Mouse (Mus musculus) limb, embryonic 12.5 days (tissue): ENCODE data around the gene F930015N05Rik. TPM values are rescaled to one million over a fixed set of nuclear protein-coding genes. Genes with fewer than 3 reads are reported as not detected.

Experiments used
- ATAC-seq: fragments of 200-750 bp; cut with Nextera tagmentation; 2 replicates; pipeline ENCODE4 v1.8.0; 2017; ENCODE audit warnings: low read depth, moderate TSS enrichment; ENCODE audit not compliant: insufficient number of reproducible peaks, insufficient read depth, low FRiP score, low TSS enrichment
- H3K27ac ChIP-seq: fragments of 300-500 bp; sonication (generic); 2 replicates; pipeline ENCODE4 v1.5.1; 2016; ENCODE audit warnings: mild to moderate bottlenecking, moderate library complexity
- H3K27me3 ChIP-seq: fragments of 300-500 bp; sonication (generic); 2 replicates; pipeline ENCODE4 v1.6.1; 2016; ENCODE audit warnings: mild to moderate bottlenecking, moderate library complexity
- H3K36me3 ChIP-seq: fragments of 300-500 bp; sonication (generic); 2 replicates; pipeline ENCODE4 v1.6.1; 2016; ENCODE audit warnings: mild to moderate bottlenecking, moderate library complexity
- H3K4me1 ChIP-seq: fragments of 300-500 bp; sonication (generic); replicated peaks from 2 replicates; pipeline ENCODE4 v1.6.1; 2016
- H3K4me2 ChIP-seq: fragments of 300-500 bp; sonication (generic); 2 replicates; pipeline ENCODE4 v1.6.1; 2016; ENCODE audit warnings: mild to moderate bottlenecking, moderate library complexity
- H3K4me3 ChIP-seq: fragments of 300-500 bp; sonication (generic); replicated peaks from 2 replicates; pipeline ENCODE4 v1.5.1; 2016; ENCODE audit warnings: mild to moderate bottlenecking
- H3K9ac ChIP-seq: fragments of 300-500 bp; sonication (generic); replicated peaks from 2 replicates; pipeline ENCODE4 v1.6.1; 2016; ENCODE audit warnings: mild to moderate bottlenecking, moderate library complexity
- H3K9me3 ChIP-seq: fragments of 300-500 bp; sonication (generic); 2 replicates; pipeline ENCODE4 v1.6.1; 2016; ENCODE audit warnings: mild to moderate bottlenecking, moderate library complexity
- WGBS: fragments of 180-500 bp; shearing (Covaris S2); methylation state at CpG from one replicate; pipeline ENCODE4 v1.1.7; 2016; 5-methylcytosine and 5-hydroxymethylcytosine counted together
- polyA plus RNA-seq: library from polyadenylated mRNA; unstranded; fragments of >200 nt; fragmentation: Nextera tagmentation; extraction: Ambion mirVana; gene quantifications from 2 replicates; pipeline ENCODE4 v1.2.1, GENCODE M21; 2016

F930015N05Rik gene
- polyA plus RNA-seq, 1 experiment from 2014 or later: 4.2 TPM

DNA sequence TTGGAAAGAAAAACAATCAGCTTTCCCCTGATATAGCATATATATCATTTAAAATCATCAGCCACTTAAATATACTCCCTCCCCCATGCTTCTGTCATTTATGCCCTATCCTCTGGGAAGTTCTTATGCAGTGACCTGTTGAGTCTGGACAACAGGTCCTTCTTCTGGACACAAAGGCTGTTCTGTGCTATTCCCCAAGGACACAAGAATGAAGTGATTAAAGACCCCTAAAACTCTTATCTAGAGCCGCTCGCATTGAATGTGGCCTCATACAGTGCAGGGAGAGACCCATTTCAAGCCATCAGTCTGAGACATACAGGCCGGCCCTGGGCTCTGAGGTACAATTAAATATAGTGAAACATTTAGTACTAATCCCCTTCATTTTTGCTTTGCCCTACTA, 1.3 kb upstream of the F930015N05Rik start:
- H3K9ac ChIP-seq: peak overlapping the region; percentile 27; the same call in 1 of the 2 replicates
- H3K4me1 ChIP-seq: peaks cover 50% of the 10 kb centered on the region
- no peaks in the 10 kb centered on the region for H3K36me3 ChIP-seq
- WGBS: 31% methylated on average over 3 of the region's 3 CpGs
- H3K27ac ChIP-seq: peak overlapping the region; percentile 53; the same call in 1 of the 2 replicates
- peak overlapping the region; percentile 95 for H3K4me2 ChIP-seq
- H3K9me3 ChIP-seq: no peaks in the 10 kb centered on the region
- ATAC-seq: no peak
- H3K4me3 ChIP-seq: peak overlapping the region; percentile 69
- peaks cover 16% of the 10 kb centered on the region; the same call in 1 of the 2 replicates for H3K27me3 ChIP-seq

DNA sequence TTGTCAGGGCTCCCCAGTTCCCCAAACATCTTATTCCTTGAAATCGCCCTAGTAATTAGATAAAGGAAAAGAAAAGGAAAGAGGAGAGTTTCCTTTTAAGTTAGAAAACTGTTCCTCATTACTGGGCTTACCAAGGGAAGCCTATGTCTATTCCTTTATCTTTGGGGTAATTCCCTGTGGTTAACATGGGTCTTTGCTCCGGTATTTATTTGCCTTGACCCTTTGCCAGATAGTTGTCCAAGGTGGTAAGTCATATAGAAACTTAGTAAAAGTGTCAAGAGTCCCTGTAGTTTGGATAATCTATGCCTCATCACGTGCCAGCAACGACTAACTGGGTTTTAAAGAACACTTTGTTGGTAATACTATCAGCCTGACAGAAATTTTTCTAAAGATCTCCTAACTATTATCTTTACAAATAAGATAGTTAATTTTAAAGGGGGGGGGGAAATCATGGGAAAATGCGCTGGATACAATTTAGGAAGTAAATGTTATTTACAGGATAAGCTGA, 392 bp upstream of the F930015N05Rik start:
- Histone ChIP-seq H3K27me3 (peaks cover 20% of the 10 kb centered on the region; the same call in 1 of the 2 replicates), H3K9me3 (no peaks in the 10 kb centered on the region), H3K9ac (peak overlapping the region; percentile 91), H3K27ac (peak overlapping the region; percentile 90; the same call in 1 of the 2 replicates), H3K4me3 (peak overlapping the region; percentile 69), H3K4me1 (peaks cover 44% of the 10 kb centered on the region), H3K36me3 (no peaks in the 10 kb centered on the region), H3K4me2 (peak overlapping the region; percentile 95)
- ATAC-seq: no peak
- WGBS: 11% methylated on average over 5 of the region's 5 CpGs

DNA sequence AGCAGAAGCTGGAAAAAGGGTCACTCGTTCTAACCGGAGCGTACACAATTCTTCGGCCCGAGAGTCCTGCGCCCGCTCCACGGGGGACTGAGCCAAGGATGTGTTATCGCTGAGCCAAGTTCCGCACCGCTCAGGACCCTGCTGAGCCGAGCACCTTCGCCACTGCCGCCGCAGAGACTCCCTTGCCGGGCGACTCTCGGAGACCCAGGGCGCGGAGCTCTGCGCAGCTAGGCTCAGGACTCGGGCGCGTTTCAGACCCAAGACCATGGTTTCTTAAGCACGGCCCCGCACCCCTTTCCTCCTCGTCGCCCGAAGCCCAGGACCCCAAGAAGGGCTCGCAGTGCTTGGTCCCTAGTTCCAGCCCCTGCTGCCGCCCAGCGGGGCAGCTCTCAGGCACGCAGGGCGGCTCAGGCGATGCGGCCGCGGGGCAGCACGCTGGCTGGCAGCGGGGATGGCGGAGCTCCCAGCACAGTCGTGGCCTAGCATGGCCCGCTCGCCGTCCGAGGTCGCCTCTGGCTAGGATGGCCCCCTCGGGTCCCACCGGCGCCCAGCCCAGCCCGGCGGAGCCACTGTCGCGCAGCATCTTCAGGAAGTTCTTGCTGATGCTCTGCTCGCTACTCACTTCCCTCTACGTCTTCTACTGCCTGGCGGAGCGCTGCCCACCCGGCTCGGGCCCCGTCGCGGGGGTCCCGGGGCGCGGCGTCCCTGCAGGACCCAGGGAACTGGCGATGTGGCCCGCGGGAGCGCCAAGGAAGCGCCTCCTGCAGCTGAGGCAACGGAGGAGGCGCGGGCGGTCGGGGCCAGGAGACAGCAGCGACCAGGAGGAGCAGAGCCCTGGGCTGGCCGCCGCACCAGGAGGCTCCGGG, 674 bp downstream of the F930015N05Rik start:
- H3K4me1 ChIP-seq: peaks cover 33% of the 10 kb centered on the region
- peak overlapping the region; percentile 69 for H3K4me3 ChIP-seq
- peak overlapping the region; percentile 91 for H3K9ac ChIP-seq
- under 1% methylated on average over 81 of the region's 81 CpGs for WGBS
- H3K4me2 ChIP-seq: peak overlapping the region; percentile 95
- peak; percentile 60; the same call in 1 of the 2 replicates for ATAC-seq
- H3K27ac ChIP-seq: peak overlapping the region; percentile 90
- H3K9me3 ChIP-seq: no peaks in the 10 kb centered on the region
- H3K27me3 ChIP-seq: peaks cover 19% of the 10 kb centered on the region; the same call in 1 of the 2 replicates
- no peaks in the 10 kb centered on the region for H3K36me3 ChIP-seq

DNA sequence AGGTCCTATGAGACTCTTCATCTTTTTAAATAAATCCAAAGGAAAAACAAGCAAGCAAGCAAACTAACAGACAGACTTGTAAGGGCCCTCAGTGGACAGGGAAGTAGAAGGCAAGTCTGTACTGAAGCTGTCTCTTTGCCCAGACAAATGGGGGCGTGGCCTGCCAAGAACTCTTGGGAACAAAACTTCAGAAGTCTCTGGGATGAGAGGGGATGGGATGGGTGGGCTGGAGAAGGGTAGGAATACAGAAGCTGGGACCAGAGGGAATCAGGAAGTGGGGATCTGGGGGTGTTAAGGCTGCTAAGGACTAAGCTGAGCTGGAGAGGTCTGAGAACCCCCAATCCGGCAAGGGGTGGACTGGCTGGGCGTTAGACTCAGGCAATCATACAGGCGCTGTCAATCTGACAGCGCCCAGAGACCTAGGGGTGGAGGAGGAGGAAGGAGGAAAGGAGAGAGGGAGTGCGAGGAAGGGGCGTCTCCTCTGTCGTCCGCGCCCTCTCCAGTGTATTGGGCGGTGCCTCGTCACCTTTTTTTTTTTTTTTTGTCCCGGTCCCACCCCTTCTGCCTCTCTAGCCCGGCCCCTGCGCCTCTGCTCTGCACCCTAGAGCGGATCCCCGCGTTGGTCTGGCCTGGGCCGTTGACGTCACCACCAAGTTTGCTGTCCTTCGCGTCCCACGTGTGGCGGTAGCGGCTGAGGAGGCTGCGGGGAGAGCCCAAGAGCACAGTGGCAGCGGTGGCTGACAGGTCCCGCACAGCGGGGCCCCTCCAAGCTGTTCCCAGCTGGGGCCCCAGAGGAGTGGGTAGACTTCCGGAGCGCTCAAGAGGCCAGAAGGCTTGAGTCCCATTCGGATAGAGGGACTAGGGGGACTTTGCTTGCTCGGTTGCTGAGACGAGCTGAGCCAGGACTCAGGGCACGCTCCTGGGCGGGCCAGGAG, 1.6 kb downstream of the F930015N05Rik start, which contains the start of gene Hs3st3a1:
TSS of gene Hs3st3a1 (plus strand) at position 722 of the 935 bp plus-strand sequence.
- Histone ChIP-seq H3K9me3 (no peaks in the 10 kb centered on the region), H3K4me2 (peak within 1 kb of the TSS; percentile 95), H3K36me3 (no peaks in the 10 kb centered on the region), H3K27ac (peak within 1 kb of the TSS; percentile 90), H3K4me3 (peak within 1 kb of the TSS; percentile 69), H3K9ac (peak within 1 kb of the TSS; percentile 91), H3K27me3 (peaks cover 14% of the 10 kb centered on the region; the same call in 1 of the 2 replicates), H3K4me1 (peaks cover 30% of the 10 kb centered on the region)
- peak; percentile 73 for ATAC-seq
- under 1% methylated on average over 34 of the region's 36 CpGs for WGBS

DNA sequence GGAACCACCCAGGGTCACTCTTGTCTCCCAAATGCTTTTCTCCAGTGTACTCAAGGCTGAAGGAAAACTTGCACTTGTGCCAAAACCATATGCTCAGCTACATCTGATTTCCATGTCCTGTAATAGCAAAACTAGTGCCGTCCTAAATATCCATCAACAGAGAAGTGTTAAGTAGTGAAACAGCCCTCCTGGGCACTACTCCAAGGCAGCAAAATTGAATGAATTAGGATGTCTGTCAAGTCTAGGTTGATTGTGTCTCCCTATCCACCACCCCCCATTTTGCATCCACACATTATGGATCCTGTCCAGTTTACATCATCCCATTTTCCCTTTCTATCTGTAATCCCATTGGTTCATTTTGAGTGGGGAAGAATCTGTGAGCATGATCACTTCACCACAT, 17.5 kb downstream of the F930015N05Rik start:
- H3K9me3 ChIP-seq: no peaks in the 10 kb centered on the region
- no peaks in the 10 kb centered on the region; the same call in 1 of the 2 replicates for H3K27me3 ChIP-seq
- peaks cover 8% of the 10 kb centered on the region for H3K4me1 ChIP-seq
- no peak overlapping the region for H3K9ac ChIP-seq
- ATAC-seq: no peak
- no peak overlapping the region for H3K27ac ChIP-seq
- WGBS: 71% methylated on average over 1 of the region's 1 CpGs
- no peak overlapping the region for H3K4me3 ChIP-seq
- H3K4me2 ChIP-seq: no peak overlapping the region
- no peaks in the 10 kb centered on the region for H3K36me3 ChIP-seq

DNA sequence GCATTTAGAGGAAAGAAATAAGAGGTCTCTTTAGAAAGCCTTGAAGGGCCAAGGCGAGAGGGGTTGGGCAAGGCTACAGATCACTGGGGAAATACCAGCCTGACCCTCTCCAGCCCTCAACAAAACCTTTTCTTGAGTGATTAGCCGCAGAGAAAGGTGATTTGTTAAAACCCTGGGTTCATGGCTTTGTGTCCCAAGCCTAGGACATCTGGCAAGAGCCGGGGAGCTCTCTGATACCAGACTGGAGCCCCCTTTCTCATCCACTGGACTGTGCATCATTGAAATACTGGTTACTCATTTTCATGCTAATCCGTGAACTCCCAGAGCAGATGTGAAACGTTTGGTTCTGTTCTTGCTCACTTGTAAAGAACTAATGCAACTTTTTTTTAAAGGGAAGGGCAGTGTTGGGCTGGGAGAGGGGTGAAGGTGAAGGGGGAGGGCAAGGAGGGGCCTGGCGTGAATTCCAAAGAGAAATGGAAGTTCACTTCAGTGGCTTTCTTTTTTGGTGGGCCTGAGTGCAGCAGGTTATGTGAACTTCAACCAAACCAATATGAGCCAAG, 35.8 kb downstream of the F930015N05Rik start:
- H3K9ac ChIP-seq: no peak overlapping the region
- WGBS: 63% methylated on average over 6 of the region's 6 CpGs
- H3K9me3 ChIP-seq: no peaks in the 10 kb centered on the region
- H3K36me3 ChIP-seq: no peaks in the 10 kb centered on the region
- no peak overlapping the region for H3K27ac ChIP-seq
- peaks cover 8% of the 10 kb centered on the region for H3K4me1 ChIP-seq
- no peak overlapping the region for H3K4me3 ChIP-seq
- H3K4me2 ChIP-seq: no peak overlapping the region
- peaks cover 24% of the 10 kb centered on the region for H3K27me3 ChIP-seq
- ATAC-seq: no peak

DNA sequence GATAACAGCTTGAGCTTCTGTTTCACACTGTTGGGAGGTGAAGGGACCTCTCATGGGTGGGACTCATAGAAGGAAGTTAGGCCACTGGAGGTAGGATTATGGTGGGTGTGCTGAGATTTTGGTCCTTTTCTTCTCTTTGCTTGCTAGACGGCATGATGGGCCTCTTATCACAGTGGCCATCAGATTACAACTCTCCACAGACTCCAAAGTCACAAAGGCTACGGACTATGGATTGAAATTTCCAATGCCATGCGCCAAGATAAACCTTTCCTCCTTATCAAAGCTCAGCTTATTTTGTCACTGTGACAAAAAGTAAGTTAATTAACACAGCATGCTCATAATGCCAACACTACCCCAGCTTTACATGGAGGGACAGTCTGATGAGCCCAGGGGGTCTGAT, 38.8 kb downstream of the F930015N05Rik start:
- no peak for ATAC-seq
- Histone ChIP-seq H3K9me3 (no peaks in the 10 kb centered on the region), H3K36me3 (no peaks in the 10 kb centered on the region), H3K4me2 (no peak overlapping the region), H3K9ac (no peak overlapping the region), H3K27ac (no peak overlapping the region), H3K4me1 (peaks cover 8% of the 10 kb centered on the region), H3K27me3 (peaks cover 31% of the 10 kb centered on the region), H3K4me3 (no peak overlapping the region)
- WGBS: 85% methylated on average over 3 of the region's 3 CpGs

DNA sequence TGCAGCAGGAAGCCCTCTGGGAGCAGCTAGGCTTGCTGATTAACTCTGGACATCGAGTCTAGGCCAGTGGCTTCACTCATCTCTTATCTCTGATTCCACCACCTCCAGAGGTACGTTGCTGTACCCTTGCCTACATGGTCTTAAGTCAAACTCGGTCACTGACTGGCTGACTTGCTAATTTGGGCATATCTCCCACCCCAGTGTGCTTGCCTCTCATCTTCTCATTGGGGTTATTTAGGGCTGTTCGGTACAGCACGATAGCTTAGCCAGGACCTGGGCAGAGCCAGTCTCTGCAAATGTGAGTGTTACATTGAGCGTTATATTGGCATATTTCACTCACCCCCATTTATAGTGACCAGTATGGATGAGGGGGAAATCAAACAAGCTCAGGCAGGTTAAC, 39.5 kb downstream of the F930015N05Rik start:
- peaks cover 31% of the 10 kb centered on the region for H3K27me3 ChIP-seq
- H3K4me1 ChIP-seq: peaks cover 8% of the 10 kb centered on the region
- no peaks in the 10 kb centered on the region for H3K9me3 ChIP-seq
- H3K27ac ChIP-seq: no peak overlapping the region
- no peak overlapping the region for H3K9ac ChIP-seq
- 63% methylated on average over 6 of the region's 6 CpGs for WGBS
- H3K36me3 ChIP-seq: no peaks in the 10 kb centered on the region
- H3K4me2 ChIP-seq: no peak overlapping the region
- no peak for ATAC-seq
- no peak overlapping the region for H3K4me3 ChIP-seq

DNA sequence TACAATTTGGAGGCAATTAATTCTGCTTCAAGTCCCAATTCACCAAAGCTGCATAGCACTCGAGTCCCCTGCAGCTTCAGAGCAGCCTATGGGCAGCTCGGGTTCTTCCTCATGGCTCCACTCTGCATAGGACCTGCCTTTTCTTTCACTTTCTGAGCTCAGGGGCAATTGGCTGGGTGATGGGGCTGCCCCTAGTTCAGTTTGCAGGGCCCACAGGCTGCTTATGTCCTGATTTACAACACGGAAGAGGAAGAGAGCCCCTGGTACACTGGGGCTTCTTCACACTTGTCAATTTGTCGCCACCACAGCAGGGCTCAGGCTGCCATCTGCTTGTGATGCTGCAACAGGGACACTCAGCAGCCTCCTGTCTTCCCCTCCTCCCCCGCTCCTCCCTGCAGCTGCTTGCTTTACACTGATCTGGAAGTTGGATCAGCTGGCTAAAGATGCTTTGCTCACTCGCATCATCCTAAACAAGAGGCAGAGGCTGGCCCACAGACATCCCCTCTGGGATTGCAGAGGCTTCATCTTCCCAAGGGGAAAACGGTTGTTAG, 40.0 kb downstream of the F930015N05Rik start:
- 12% methylated on average over 7 of the region's 7 CpGs for WGBS
- H3K27ac ChIP-seq: no peak overlapping the region

DNA sequence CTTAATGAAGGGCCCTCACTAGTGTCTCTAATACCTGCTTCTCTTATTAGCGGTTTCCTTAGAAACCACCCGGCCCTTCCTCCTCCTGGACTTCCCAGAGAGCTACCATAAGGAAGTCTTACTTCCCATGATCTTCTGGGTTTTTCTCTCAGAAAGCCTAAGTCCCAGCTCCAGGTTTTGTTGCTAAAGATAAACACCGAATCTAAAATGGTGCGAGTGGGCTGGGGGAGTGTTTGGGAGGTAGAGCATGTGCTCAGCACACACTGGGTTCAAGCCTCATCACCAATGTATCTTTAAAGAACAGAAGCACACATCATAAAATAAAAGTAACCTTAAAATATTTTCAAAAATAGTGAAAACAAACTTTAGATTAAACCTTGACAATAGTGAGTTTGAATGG, 50.1 kb downstream of the F930015N05Rik start:
- Histone ChIP-seq H3K36me3 (no peaks in the 10 kb centered on the region), H3K27ac (no peak overlapping the region), H3K4me2 (no peak overlapping the region), H3K9ac (no peak overlapping the region), H3K4me3 (no peak overlapping the region), H3K4me1 (no peaks in the 10 kb centered on the region), H3K27me3 (no peaks in the 10 kb centered on the region), H3K9me3 (no peaks in the 10 kb centered on the region)
- ATAC-seq: no peak
- WGBS: 93% methylated on average over 4 of the region's 4 CpGs

More for the DNA sequence above, 40.0 kb downstream of the F930015N05Rik start:
- ATAC-seq: no peak
- Histone ChIP-seq H3K9ac (no peak overlapping the region), H3K4me2 (no peak overlapping the region), H3K4me3 (no peak overlapping the region), H3K27me3 (peaks cover 31% of the 10 kb centered on the region), H3K4me1 (peaks cover 8% of the 10 kb centered on the region), H3K36me3 (no peaks in the 10 kb centered on the region), H3K9me3 (no peaks in the 10 kb centered on the region)
